Mouse (Mus musculus) gastrocnemius, adult 2 months (tissue): ENCODE measurements around the gene Stk11. TPM values are rescaled to one million over a fixed set of nuclear protein-coding genes. Genes with fewer than 3 reads are reported as not detected.
A peak's percentile ranks its signal among the peaks of the same experiment; 100 is the strongest.

Experiments used
- DNase-seq: peaks from one replicate; pipeline ENCODE4 v3.0.0; 2022
- H3K27ac ChIP-seq: fragments of 200-600 bp; 2 replicates; pipeline ENCODE4 v1.8.1; 2022; ENCODE audit warnings: mild to moderate bottlenecking
- H3K4me3 ChIP-seq: fragments of 200-600 bp; 2 replicates; pipeline ENCODE4 v1.8.1; 2022; ENCODE audit warnings: mild to moderate bottlenecking, moderate library complexity
- CTCF ChIP-seq: fragments of 200-600 bp; IDR thresholded peaks from 2 replicates; pipeline ENCODE4 v1.8.1; 2022; ENCODE audit warnings: antibody characterized with exemption, mild to moderate bottlenecking, moderate library complexity
- intact Hi-C: fragments of 180-260 bp; cut with DNase I; formaldehyde crosslinking; loops from one replicate; pipeline ENCODE4 v1.15.1; 2025
- total RNA-seq, 2 experiments: library from RNA; stranded (reverse); gene quantifications; 2 replicates each; pipeline ENCODE4 v1.2.3; 2021

Gene Stk11
- total RNA-seq, 2 experiments from 2014 or later, result 144 to 153 TPM

DNA sequence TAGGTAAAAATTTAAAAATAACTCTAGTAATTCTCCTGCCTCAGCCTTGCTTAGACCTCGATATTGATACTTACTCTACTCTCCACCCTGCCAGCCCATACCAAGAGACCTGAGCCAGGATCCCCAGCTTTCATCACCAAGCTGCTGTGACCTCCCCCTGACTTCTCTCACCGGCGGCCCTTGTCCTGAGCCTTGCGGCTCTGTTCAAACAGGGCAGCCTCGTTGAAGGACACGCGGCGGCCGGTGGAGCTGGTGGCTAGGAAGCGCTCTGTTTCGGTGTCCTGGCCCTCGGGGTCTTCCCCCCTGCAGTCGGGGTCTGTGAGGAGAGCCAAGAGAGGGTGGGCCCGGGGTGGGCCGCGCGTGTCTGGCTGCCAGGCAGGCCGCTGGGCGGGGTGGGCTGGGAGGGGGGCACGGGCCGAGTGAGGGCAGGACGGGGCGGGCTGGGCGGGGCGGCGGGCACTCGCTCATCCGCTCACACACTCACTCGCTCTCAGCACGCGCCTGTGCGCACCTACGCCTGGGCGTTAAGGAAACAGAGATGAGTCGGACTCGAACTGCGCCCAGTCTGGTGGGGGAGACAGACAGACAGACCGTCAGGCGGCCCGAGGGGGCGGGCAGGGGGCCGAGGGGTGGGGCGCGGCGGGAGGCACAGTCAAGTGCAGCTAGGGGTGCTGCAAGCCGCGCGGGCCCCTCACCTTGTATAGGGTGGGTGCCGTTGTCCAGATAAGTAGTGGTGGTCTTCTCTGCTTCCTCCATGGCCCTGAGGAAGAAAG lies 20.8 kb downstream of the Stk11 start:
- TF ChIP-seq CTCF, result no peak
- Histone ChIP-seq H3K4me3 (no peak overlapping the region), H3K27ac (no peak overlapping the region)
- no peak for DNase-seq
- intact Hi-C loops, result no loop called here

DNA sequence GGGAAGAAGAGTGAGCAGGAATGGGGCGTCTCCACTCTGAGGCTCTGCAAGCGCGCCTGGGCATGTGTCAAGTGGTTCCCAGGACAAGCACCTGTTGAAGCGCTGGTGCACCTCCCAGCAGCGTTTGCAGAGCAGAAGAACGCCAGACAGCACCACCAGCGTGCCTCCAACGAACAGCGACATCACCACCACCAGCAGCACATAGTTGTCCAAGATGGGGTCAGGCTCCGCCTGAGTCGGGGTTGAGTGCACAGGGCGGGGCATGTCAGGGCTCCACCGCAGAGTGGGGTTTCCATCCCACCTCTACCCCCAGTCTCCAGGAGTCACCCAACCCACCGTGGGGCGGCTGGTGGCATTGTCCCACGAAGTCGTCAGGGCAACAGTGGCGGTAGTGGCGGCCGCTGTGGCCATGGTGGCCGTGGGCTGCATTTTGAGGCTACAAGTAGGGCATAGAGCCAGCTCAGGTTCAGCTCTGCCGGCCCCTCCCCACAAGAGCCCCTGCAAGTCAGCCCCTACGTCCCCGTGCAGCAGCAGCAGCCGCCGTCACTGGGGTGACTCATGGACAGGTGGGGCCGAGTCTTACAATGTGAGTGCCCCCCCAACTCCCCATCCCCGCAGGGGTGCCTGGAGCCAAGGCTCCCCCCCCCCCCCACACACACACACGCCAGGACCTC lies 21.5 kb downstream of the Stk11 start:
- intact Hi-C loops, result no loop called here
- no peak for TF ChIP-seq CTCF
- H3K27ac ChIP-seq, result no peak overlapping the region
- H3K4me3 ChIP-seq, result peak overlapping the region; percentile 26
- DNase-seq, result no peak

DNA sequence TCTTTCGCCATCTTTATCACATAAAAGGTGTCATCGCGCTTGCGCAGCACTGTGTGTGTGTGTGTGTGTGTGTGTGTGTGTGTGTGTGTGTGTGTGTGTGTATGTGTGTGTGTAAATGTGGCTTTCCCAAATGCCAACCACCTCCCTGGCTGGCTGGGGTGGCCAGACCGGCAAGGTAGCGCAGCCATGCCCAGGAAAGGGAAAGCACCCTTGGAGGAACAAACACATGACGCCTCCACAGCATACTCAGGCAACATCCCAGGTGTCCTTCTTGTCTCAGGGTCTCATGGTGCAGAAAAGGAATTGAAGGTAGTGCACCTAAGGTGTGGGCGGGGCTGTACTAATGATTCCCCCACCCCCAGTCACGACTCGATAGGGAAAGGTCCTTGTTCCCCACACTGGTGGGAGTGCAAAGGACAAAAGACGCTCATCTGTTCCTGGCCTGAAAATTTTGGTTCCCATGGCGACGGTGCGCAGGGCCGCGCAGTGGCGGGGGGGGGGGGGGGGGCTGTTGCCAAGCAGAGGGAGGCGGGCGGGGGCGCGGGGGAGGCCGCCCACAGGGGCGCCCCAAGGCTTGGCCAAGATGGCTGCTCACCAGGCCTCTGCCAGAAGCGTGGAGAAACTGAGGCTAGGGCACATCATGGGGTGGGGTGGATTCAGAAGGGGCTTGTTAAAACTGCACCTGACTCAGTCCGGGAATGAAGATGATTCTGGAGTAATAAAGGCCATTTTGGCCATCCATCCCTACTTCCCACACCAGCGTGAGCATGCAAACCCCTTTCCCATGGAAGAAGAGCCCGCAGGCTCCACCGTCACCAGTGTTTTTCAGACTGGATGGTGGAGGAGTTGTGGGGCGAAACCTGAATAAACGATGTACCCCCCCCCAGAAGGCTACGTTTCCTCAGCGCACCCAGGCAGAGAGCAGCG lies 22.3 kb downstream of the Stk11 start:
- TF ChIP-seq CTCF, result no peak
- Histone ChIP-seq H3K27ac (no peak overlapping the region), H3K4me3 (peak overlapping the region; percentile 75)
- DNase-seq, result no peak
- intact Hi-C loops, result loop anchor here (2.0 kb wide), 1 partner anchor 19 kb away; no protein-coding TSS in a partner anchor

GRCm38 (mm10) chr10:80138553-80139438 lies 23.2 kb downstream of the Stk11 start, which contains the start of gene Atp5d:
Gene Atp5d (plus strand): TSS chr10:80138632.
- Histone ChIP-seq H3K27ac (peak within 1 kb of the TSS; percentile 68), H3K4me3 (peak within 1 kb of the TSS; percentile 75)
- intact Hi-C loops, result loop anchor here (2.0 kb wide), 1 partner anchor 20 kb away; no protein-coding TSS in a partner anchor
- DNase-seq, result peak; percentile 79
- no peak for TF ChIP-seq CTCF

- peak overlapping the region; percentile 68 for H3K27ac ChIP-seq
- peak overlapping the region; percentile 75 for H3K4me3 ChIP-seq
- intact Hi-C loops, result loop anchor here (2.0 kb wide), 1 partner anchor 21 kb away; no protein-coding TSS in a partner anchor
- no peak for TF ChIP-seq CTCF
- DNase-seq, result no peak
Observed at GRCm38 (mm10) chr10:80139439-80139775, 23.8 kb downstream of the Stk11 start.

DNA sequence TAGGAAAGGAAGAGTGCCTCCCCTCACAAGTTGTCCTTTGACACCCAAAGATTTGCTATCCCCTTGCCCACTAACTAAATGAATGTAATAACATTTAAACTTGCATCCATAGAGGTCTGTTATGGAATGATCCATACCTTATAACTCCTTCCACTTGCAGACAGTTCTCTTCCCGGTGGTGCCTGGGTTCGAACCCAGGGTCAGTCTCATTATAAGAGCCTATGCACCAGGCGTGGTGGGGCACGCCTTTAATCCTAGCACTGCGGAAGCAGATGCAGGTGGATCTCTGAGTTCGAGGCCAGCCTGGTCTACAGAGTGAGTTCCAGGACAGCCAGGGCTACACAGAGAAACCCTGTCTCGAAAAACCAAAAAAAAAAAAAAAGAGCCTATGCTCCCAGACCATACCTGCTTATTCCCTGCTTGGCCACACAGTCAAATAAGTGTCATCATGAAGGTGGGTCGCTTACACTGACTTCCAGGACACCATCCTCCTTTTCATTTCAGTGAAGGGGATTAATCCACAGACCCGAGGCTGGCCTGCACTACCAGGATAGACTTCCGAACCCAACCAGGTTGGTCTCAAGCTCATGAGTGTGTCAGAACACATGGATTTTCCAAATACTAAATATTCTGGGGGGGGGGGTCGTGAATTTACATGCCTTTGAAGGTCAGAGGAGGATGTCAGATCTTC lies 24.5 kb downstream of the Stk11 start:
- no peak overlapping the region for H3K4me3 ChIP-seq
- no peak for DNase-seq
- peak overlapping the region; percentile 98; the same call in 1 of the 2 replicates for H3K27ac ChIP-seq
- intact Hi-C loops, result loop anchor here (2.0 kb wide), 2 partner anchors 21 to 153 kb away; no protein-coding TSS in a partner anchor
- TF ChIP-seq CTCF, result no peak

GRCm38 (mm10) chr10:80140666-80141035 lies 25.0 kb downstream of the Stk11 start, which contains the start of gene Cbarp:
Gene Cbarp (minus strand): TSS chr10:80140835.
- intact Hi-C loops, result loop anchor here (1.0 to 2.0 kb wide), 2 partner anchors 25 to 154 kb away; partner anchors contain the start of gene Stk11
- Histone ChIP-seq H3K27ac (peak within 1 kb of the TSS; percentile 98), H3K4me3 (peak within 1 kb of the TSS; percentile 95)
- no peak for TF ChIP-seq CTCF
- DNase-seq, result no peak

- intact Hi-C loops, result loop anchor here (1.0 to 2.0 kb wide), 2 partner anchors 26 to 154 kb away; partner anchors contain the start of gene Stk11
- DNase-seq, result peak; percentile 97
- H3K4me3 ChIP-seq, result peak overlapping the region; percentile 95
- peak; percentile 71 for TF ChIP-seq CTCF
- H3K27ac ChIP-seq, result peak overlapping the region; percentile 98
Observed at GRCm38 (mm10) chr10:80141243-80141642, 25.6 kb downstream of the Stk11 start.

GRCm38 (mm10) chr10:80141786-80142529 lies 26.4 kb downstream of the Stk11 start:
- DNase-seq, result peak; percentile 96
- no peak for TF ChIP-seq CTCF
- H3K4me3 ChIP-seq, result peak overlapping the region; percentile 95
- intact Hi-C loops, result loop anchor here (1.0 to 2.0 kb wide), 2 partner anchors 27 to 155 kb away; partner anchors contain the start of gene Stk11
- peak overlapping the region; percentile 98 for H3K27ac ChIP-seq

- no peak for TF ChIP-seq CTCF
- intact Hi-C loops, result no loop called here
- peak overlapping the region; percentile 98 for H3K27ac ChIP-seq
- peak overlapping the region; percentile 95 for H3K4me3 ChIP-seq
- DNase-seq, result peak; percentile 56
Observed at GRCm38 (mm10) chr10:80142530-80142925, 26.9 kb downstream of the Stk11 start.
